Mouse (Mus musculus) heart, adult 2 months (tissue): ENCODE data around the gene Pld1.

Experiments
- CTCF ChIP-seq: fragments of 200-600 bp; IDR thresholded peaks from 2 replicates; pipeline ENCODE4 v1.8.1; 2022; ENCODE audit warnings: antibody characterized with exemption, mild to moderate bottlenecking, moderate library complexity
- EP300 ChIP-seq: fragments of 200-500 bp; IDR thresholded peaks from 2 replicates; pipeline ENCODE4 v1.6.1; 2011; ENCODE audit warnings: low read depth, low read length, control low read depth; ENCODE audit not compliant: insufficient read depth
- POLR2A ChIP-seq: fragments of 200-500 bp; IDR thresholded peaks from 2 replicates; pipeline ENCODE4 v1.6.1; 2011; ENCODE audit warnings: mild to moderate bottlenecking, low read depth, low read length, control low read depth; ENCODE audit not compliant: insufficient read depth

DNA sequence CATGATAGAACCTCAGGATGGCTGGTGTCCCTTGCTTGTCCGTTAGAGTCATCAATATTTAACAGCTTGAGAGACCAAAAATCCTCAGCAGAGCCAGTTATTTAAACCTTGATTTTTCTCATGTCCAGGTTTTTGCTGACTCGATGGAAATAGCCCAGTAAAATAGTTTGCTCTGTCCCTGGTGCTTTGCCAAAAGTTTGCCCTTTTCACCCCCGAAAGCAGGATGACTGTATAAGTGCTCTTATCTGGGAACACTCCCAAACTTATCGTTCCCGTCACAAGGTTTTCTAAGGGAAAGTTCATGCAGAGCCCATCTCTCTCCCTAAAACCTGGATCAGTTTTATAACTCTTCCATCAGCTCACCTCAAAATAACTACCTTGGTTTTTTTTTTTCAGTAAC is 173.0 kb downstream of the Pld1 start:
- TF ChIP-seq EP300 = no peak
- TF ChIP-seq POLR2A = no peak
- no peak for TF ChIP-seq CTCF
